Mouse (Mus musculus) embryonic facial prominence, embryonic 12.5 days (tissue): ENCODE data around the gene Sgce. TPM values are rescaled to one million over a fixed set of nuclear protein-coding genes. Genes with fewer than 3 reads are reported as not detected.
A peak's percentile ranks its signal among the peaks of the same experiment; 100 is the strongest.
"Not testable (repeated sequence)": the region's sequence is repeated elsewhere in the genome, so short reads cannot be mapped to it uniquely, and the experiment has no call there.

ENCODE experiments used
- ATAC-seq: fragments of 200-750 bp; cut with Nextera tagmentation; 2 replicates; pipeline ENCODE4 v1.8.0; 2017; ENCODE audit not compliant: insufficient number of reproducible peaks, insufficient read depth, low FRiP score, low TSS enrichment
- H3K27ac ChIP-seq: fragments of 300-500 bp; sonication (generic); 2 replicates; pipeline ENCODE4 v1.5.1; 2016; ENCODE audit warnings: mild to moderate bottlenecking
- H3K27me3 ChIP-seq: fragments of 300-500 bp; sonication (generic); 2 replicates; pipeline ENCODE4 v1.6.1; 2016; ENCODE audit warnings: mild to moderate bottlenecking, moderate library complexity
- H3K36me3 ChIP-seq: fragments of 300-500 bp; sonication (generic); 2 replicates; pipeline ENCODE4 v1.6.1; 2016; ENCODE audit warnings: mild to moderate bottlenecking
- H3K4me1 ChIP-seq: fragments of 300-500 bp; sonication (generic); 2 replicates; pipeline ENCODE4 v1.6.1; 2016
- H3K4me2 ChIP-seq: fragments of 300-500 bp; sonication (generic); replicated peaks from 2 replicates; pipeline ENCODE4 v1.6.1; 2016; ENCODE audit warnings: mild to moderate bottlenecking, moderate library complexity
- H3K4me3 ChIP-seq: fragments of 300-500 bp; sonication (generic); 2 replicates; pipeline ENCODE4 v1.5.1; 2016; ENCODE audit warnings: mild to moderate bottlenecking
- H3K9ac ChIP-seq: fragments of 300-500 bp; sonication (generic); 2 replicates; pipeline ENCODE4 v1.6.1; 2016; ENCODE audit warnings: mild to moderate bottlenecking, moderate library complexity
- H3K9me3 ChIP-seq: fragments of 300-500 bp; sonication (generic); 2 replicates; pipeline ENCODE4 v1.6.1; 2016; ENCODE audit warnings: mild to moderate bottlenecking, moderate library complexity
- WGBS: fragments of 180-500 bp; shearing (Covaris S2); methylation state at CpG from one replicate; pipeline ENCODE4 v1.1.7; 2016; 5-methylcytosine and 5-hydroxymethylcytosine counted together
- polyA plus RNA-seq: library from polyadenylated mRNA; unstranded; fragments of >200 nt; fragmentation: Nextera tagmentation; extraction: Ambion mirVana; gene quantifications from 2 replicates; pipeline ENCODE4 v1.2.1, GENCODE M21; 2016

Gene Sgce
- polyA plus RNA-seq, result 58.0 and 61.8 TPM in 2 replicates

GRCm38 (mm10) chr6:4746696-4747439 is at the start of gene Sgce, which contains the start of gene Peg10:
Gene Sgce, minus strand, starts transcription at chr6:4747207.
Gene Peg10, plus strand, starts transcription at chr6:4747306.
- no peaks in the 10 kb centered on the region for H3K27me3 ChIP-seq
- 67% methylated on average over 38 of the region's 38 CpGs for WGBS
- no peaks in the 10 kb centered on the region for H3K36me3 ChIP-seq
- peak within 1 kb of the TSS; percentile 62 for H3K9ac ChIP-seq
- peak within 1 kb of the TSS; percentile 55 for H3K4me2 ChIP-seq
- ATAC-seq, result peak; percentile 61
- no peaks in the 10 kb centered on the region for H3K4me1 ChIP-seq
- peaks cover 22% of the 10 kb centered on the region for H3K9me3 ChIP-seq
- H3K27ac ChIP-seq, result peak within 1 kb of the TSS; percentile 85
- peak within 1 kb of the TSS; percentile 47 for H3K4me3 ChIP-seq

- WGBS, result 86% methylated on average over 1 of the region's 1 CpGs
- Histone ChIP-seq H3K27ac (no peak overlapping the region), H3K4me3 (no peak overlapping the region), H3K4me2 (no peak overlapping the region), H3K27me3 (no peaks in the 10 kb centered on the region), H3K9ac (no peak overlapping the region), H3K36me3 (no peaks in the 10 kb centered on the region), H3K4me1 (no peaks in the 10 kb centered on the region), H3K9me3 (no peaks in the 10 kb centered on the region)
- ATAC-seq, result no peak
Measured at GRCm38 (mm10) chr6:4796281-4796680, 49.3 kb upstream of the Sgce start.

- Histone ChIP-seq H3K36me3 (peaks cover 1% of the 10 kb centered on the region; the same call in 1 of the 2 replicates), H3K4me1 (no peaks in the 10 kb centered on the region), H3K9ac (no peak overlapping the region), H3K27ac (no peak overlapping the region), H3K4me2 (no peak overlapping the region), H3K9me3 (no peaks in the 10 kb centered on the region), H3K4me3 (no peak overlapping the region), H3K27me3 (no peaks in the 10 kb centered on the region)
- ATAC-seq, result peak; percentile 100
- WGBS, result 48% methylated on average over 2 of the region's 2 CpGs
Measured at GRCm38 (mm10) chr6:4762252-4762651, 15.2 kb upstream of the Sgce start.

GRCm38 (mm10) chr6:4761415-4762142 is 14.6 kb upstream of the Sgce start:
- 40% methylated on average over 3 of the region's 3 CpGs for WGBS
- H3K9me3 ChIP-seq, H3K36me3 ChIP-seq, H3K4me3 ChIP-seq, H3K9ac ChIP-seq, H3K27ac ChIP-seq, H3K4me2 ChIP-seq, H3K27me3 ChIP-seq, H3K4me1 ChIP-seq: not testable (repeated sequence)
- 0 out of 2 replicates have a peak, but pooled peaks have one; percentile 17 for ATAC-seq

- Histone ChIP-seq H3K4me1 (no peaks in the 10 kb centered on the region), H3K27ac (no peak overlapping the region), H3K9ac (no peak overlapping the region), H3K4me2 (no peak overlapping the region), H3K9me3 (peaks cover 16% of the 10 kb centered on the region), H3K36me3 (peaks cover 29% of the 10 kb centered on the region), H3K4me3 (no peak overlapping the region), H3K27me3 (no peaks in the 10 kb centered on the region)
- no peak for ATAC-seq
- 95% methylated on average over 16 of the region's 16 CpGs for WGBS
Measured at GRCm38 (mm10) chr6:4754886-4755285, 7.9 kb upstream of the Sgce start.

- 91% methylated on average over 10 of the region's 10 CpGs for WGBS
- Histone ChIP-seq H3K4me1 (no peaks in the 10 kb centered on the region), H3K36me3 (peaks cover 29% of the 10 kb centered on the region), H3K9me3 (peaks cover 16% of the 10 kb centered on the region), H3K27me3 (no peaks in the 10 kb centered on the region), H3K27ac (no peak overlapping the region), H3K9ac (no peak overlapping the region), H3K4me2 (no peak overlapping the region), H3K4me3 (no peak overlapping the region)
- ATAC-seq, result no peak
Measured at GRCm38 (mm10) chr6:4754286-4754685, 7.3 kb upstream of the Sgce start.

- Histone ChIP-seq H3K4me2 (peak overlapping the region; percentile 22; the same call in 1 of the 2 replicates), H3K9me3 (peaks cover 38% of the 10 kb centered on the region), H3K36me3 (peaks cover 19% of the 10 kb centered on the region), H3K4me3 (no peak overlapping the region), H3K4me1 (no peaks in the 10 kb centered on the region), H3K27ac (no peak overlapping the region), H3K27me3 (no peaks in the 10 kb centered on the region), H3K9ac (no peak overlapping the region)
- ATAC-seq, result no peak
- WGBS, result 60% methylated on average over 4 of the region's 4 CpGs
Measured at GRCm38 (mm10) chr6:4751355-4751754, 4.3 kb upstream of the Sgce start.

GRCm38 (mm10) chr6:4749091-4749490 is 2.1 kb upstream of the Sgce start:
- H3K4me3 ChIP-seq, result peak overlapping the region; percentile 47
- ATAC-seq, result peak; percentile 93
- no peaks in the 10 kb centered on the region for H3K36me3 ChIP-seq
- H3K4me2 ChIP-seq, result peak overlapping the region; percentile 55
- no peaks in the 10 kb centered on the region for H3K27me3 ChIP-seq
- H3K4me1 ChIP-seq, result no peaks in the 10 kb centered on the region
- no peak overlapping the region for H3K9ac ChIP-seq
- H3K9me3 ChIP-seq, result peaks cover 22% of the 10 kb centered on the region
- no peak overlapping the region for H3K27ac ChIP-seq
- WGBS, result 52% methylated on average over 22 of the region's 22 CpGs

- peak overlapping the region; percentile 55 for H3K4me2 ChIP-seq
- peak overlapping the region; percentile 67 for H3K27ac ChIP-seq
- peak overlapping the region; percentile 58; the same call in 1 of the 2 replicates for H3K9ac ChIP-seq
- peak overlapping the region; percentile 47 for H3K4me3 ChIP-seq
- WGBS, result 54% methylated on average over 15 of the region's 15 CpGs
- peaks cover 22% of the 10 kb centered on the region for H3K9me3 ChIP-seq
- H3K27me3 ChIP-seq, result no peaks in the 10 kb centered on the region
- no peak for ATAC-seq
- no peaks in the 10 kb centered on the region for H3K36me3 ChIP-seq
- no peaks in the 10 kb centered on the region for H3K4me1 ChIP-seq
Measured at GRCm38 (mm10) chr6:4748506-4748961, 1.5 kb upstream of the Sgce start.

GRCm38 (mm10) chr6:4747677-4748505 is 884 bp upstream of the Sgce start:
- H3K9me3 ChIP-seq, result peaks cover 22% of the 10 kb centered on the region
- H3K4me2 ChIP-seq, result peak overlapping the region; percentile 55
- 55% methylated on average over 71 of the region's 71 CpGs for WGBS
- H3K9ac ChIP-seq, result peak overlapping the region; percentile 58
- no peaks in the 10 kb centered on the region for H3K36me3 ChIP-seq
- no peaks in the 10 kb centered on the region for H3K27me3 ChIP-seq
- H3K27ac ChIP-seq, result peak overlapping the region; percentile 67
- no peaks in the 10 kb centered on the region for H3K4me1 ChIP-seq
- peak overlapping the region; percentile 47 for H3K4me3 ChIP-seq
- no peak for ATAC-seq

- peak overlapping the region; percentile 47 for H3K4me3 ChIP-seq
- H3K9ac ChIP-seq, result peak overlapping the region; percentile 62
- H3K27ac ChIP-seq, result peak overlapping the region; percentile 85
- H3K36me3 ChIP-seq, result no peaks in the 10 kb centered on the region
- H3K4me1 ChIP-seq, result peaks cover 2% of the 10 kb centered on the region; the same call in 1 of the 2 replicates
- WGBS, result 41% methylated on average over 22 of the region's 22 CpGs
- H3K9me3 ChIP-seq, result peaks cover 22% of the 10 kb centered on the region
- no peaks in the 10 kb centered on the region for H3K27me3 ChIP-seq
- H3K4me2 ChIP-seq, result peak overlapping the region; percentile 55
- ATAC-seq, result no peak
Measured at GRCm38 (mm10) chr6:4746036-4746695, 841 bp downstream of the Sgce start.
